ENCODE assay signal across 9 mouse cellular contexts in genomic region chr1:89072143-89072990, GRCm38 (mm10). TPM values are rescaled to one million over a fixed set of nuclear protein-coding genes. Genes with fewer than 3 reads are reported as not detected.
DNase-seq lines count a peak whose midpoint lies in the region; ATAC-seq and TF ChIP-seq lines count a peak whose summit lies in the region.
"Had no signal": no experiment of that assay in that cellular context is flagged by ENCODE, and none has a peak within 500 bp of the region (broad histone marks: within the 10 kb centered on the region; RNA-seq: fewer than 3 reads in every experiment).

No protein-coding gene starts in this region.

- peak; percentile 13 for DNase-seq in liver, adult 2 months (ENCODE audit: extremely low read depth, low read depth, low spot score)
- DNase-seq in liver, postnatal 0 days, result no peak
- peak; percentile 38 to 73 for DNase-seq in kidney, postnatal 25 days
- no peak for DNase-seq in gastrocnemius, postnatal 25 days
- no peak for DNase-seq in urinary bladder, postnatal 10 days (ENCODE audit: low spot score)
- DNase-seq in gastrocnemius, postnatal 14 days, result no peak

- no peak overlapping the region for H3K27ac ChIP-seq in liver, adult 2 months (replicated peaks; ENCODE audit: insufficient read depth, low read depth, low read length)
- no peak overlapping the region for H3K27ac ChIP-seq in liver, postnatal 0 days (ENCODE audit: low read depth)
- peak overlapping the region; percentile 51 for H3K27ac ChIP-seq in forebrain, embryonic 16.5 days (ENCODE audit: low read length)
- peak overlapping the region; percentile 88 for H3K27ac ChIP-seq in neural tube, embryonic 14.5 days (ENCODE audit: low read depth, low read length)

- TF ChIP-seq EP300 in liver, postnatal 0 days (IDR thresholded peaks at IDR 0.05; ENCODE audit: low read depth), result no peak

- ATAC-seq in liver, postnatal 0 days, result no peak
- no peak for ATAC-seq in forebrain, embryonic 16.5 days
- no peak for ATAC-seq in neural tube, embryonic 14.5 days (ENCODE audit: low read depth)

- H3K4me2 ChIP-seq in liver, postnatal 0 days (ENCODE audit: low read depth, low read length), result no peak overlapping the region
- peak overlapping the region; percentile 80 for H3K4me2 ChIP-seq in forebrain, embryonic 16.5 days (ENCODE audit: low read length)
- H3K4me2 ChIP-seq in neural tube, embryonic 14.5 days (ENCODE audit: low read depth, low read length), result peak overlapping the region; percentile 80

- H3K9me3 ChIP-seq in liver, postnatal 0 days (ENCODE audit: low read length), result no peaks in the 10 kb centered on the region
- H3K9me3 ChIP-seq in forebrain, embryonic 16.5 days (ENCODE audit: control insufficient read depth, low read length), result no peaks in the 10 kb centered on the region
- no peaks in the 10 kb centered on the region for H3K9me3 ChIP-seq in neural tube, embryonic 14.5 days (ENCODE audit: control insufficient read depth, low read length)

- intact Hi-C loops in gastrocnemius, postnatal 14 days (cut with DNase I; ENCODE audit: low total_unique reads), result loop anchor here (10.0 kb wide), 1 partner anchor 318 kb away; no protein-coding TSS in a partner anchor

- no peak overlapping the region for H3K4me3 ChIP-seq in liver, adult 2 months (ENCODE audit: insufficient read depth, low read depth, low read length)
- H3K4me3 ChIP-seq in liver, postnatal 0 days (ENCODE audit: low read depth, low read length), result no peak overlapping the region
- peak overlapping the region; percentile 85 for H3K4me3 ChIP-seq in forebrain, embryonic 16.5 days (replicated peaks; ENCODE audit: low read length)
- H3K4me3 ChIP-seq in neural tube, embryonic 14.5 days (ENCODE audit: low read depth, low read length), result peak overlapping the region; percentile 84

- H3K9ac ChIP-seq in liver, adult 2 months (ENCODE audit: low read depth, low read length), result no peak overlapping the region
- H3K9ac ChIP-seq in liver, postnatal 0 days (replicated peaks), result no peak overlapping the region
- H3K9ac ChIP-seq in forebrain, embryonic 16.5 days (replicated peaks; ENCODE audit: low read depth, low read length), result peak overlapping the region; percentile 82
- peak overlapping the region; percentile 91 for H3K9ac ChIP-seq in neural tube, embryonic 14.5 days (replicated peaks; ENCODE audit: low read depth, low read length)

- H3K27me3 ChIP-seq in liver, adult 2 months (ENCODE audit: control insufficient read depth, insufficient read depth, low read length), result no peaks in the 10 kb centered on the region
- H3K27me3 ChIP-seq in liver, postnatal 0 days (ENCODE audit: insufficient read depth, low read length), result peaks cover 13% of the 10 kb centered on the region; the same call in 1 of the 2 replicates
- H3K27me3 ChIP-seq in forebrain, embryonic 16.5 days (replicated peaks; ENCODE audit: control insufficient read depth, insufficient read depth, low read length), result no peaks in the 10 kb centered on the region
- no peaks in the 10 kb centered on the region for H3K27me3 ChIP-seq in neural tube, embryonic 14.5 days (ENCODE audit: control insufficient read depth, insufficient read depth, low read length)

- TF ChIP-seq CTCF in liver, adult 2 months (IDR thresholded peaks at IDR 0.05; ENCODE audit: low read depth, low read length), result no peak
- no peak for TF ChIP-seq CTCF in liver, postnatal 0 days (IDR thresholded peaks at IDR 0.05; ENCODE audit: low read depth)

- no peaks in the 10 kb centered on the region for H3K36me3 ChIP-seq in liver, adult 2 months (ENCODE audit: control insufficient read depth, insufficient read depth, low read length)
- no peaks in the 10 kb centered on the region for H3K36me3 ChIP-seq in liver, postnatal 0 days (replicated peaks; ENCODE audit: insufficient read depth, low read length)
- H3K36me3 ChIP-seq in forebrain, embryonic 16.5 days (ENCODE audit: control insufficient read depth, insufficient read depth), result no peaks in the 10 kb centered on the region
- H3K36me3 ChIP-seq in neural tube, embryonic 14.5 days (ENCODE audit: control insufficient read depth, insufficient read depth, low read length), result no peaks in the 10 kb centered on the region

- H3K4me1 ChIP-seq in liver, adult 2 months (ENCODE audit: control insufficient read depth, insufficient read depth, low read length), result 0 out of 2 replicates have a peak, but pooled peaks cover 1% of the 10 kb centered on the region
- peaks cover 7% of the 10 kb centered on the region for H3K4me1 ChIP-seq in liver, postnatal 0 days (ENCODE audit: insufficient read depth)
- H3K4me1 ChIP-seq in forebrain, embryonic 16.5 days (replicated peaks; ENCODE audit: control insufficient read depth, insufficient read depth, low read length), result peaks cover 36% of the 10 kb centered on the region
- peaks cover 25% of the 10 kb centered on the region for H3K4me1 ChIP-seq in neural tube, embryonic 14.5 days (ENCODE audit: control insufficient read depth, insufficient read depth, low read length)

- no peak for TF ChIP-seq POLR2A in liver, adult 2 months (IDR thresholded peaks at IDR 0.05; ENCODE audit: extremely low read depth, insufficient read depth, low read length)

- WGBS in liver, adult 2 months, result 68% methylated on average over 14 of the region's 14 CpGs
- WGBS in liver, postnatal 0 days (ENCODE audit: insufficient replicate concordance), result 54% methylated on average over 14 of the region's 14 CpGs
- WGBS in forebrain, embryonic 16.5 days, result 3% methylated on average over 14 of the region's 14 CpGs
- WGBS in neural tube, embryonic 14.5 days, result 3% methylated on average over 14 of the region's 14 CpGs

- H3K79me2 ChIP-seq in liver, adult 2 months (ENCODE audit: control insufficient read depth, insufficient read depth, low read length), result no peaks in the 10 kb centered on the region

RNA-seq across cellular contexts. Expression of gene Sh3bp4, which starts 2.2 kb away (rescaled TPM):
- 0.46 and 0.67 TPM in 2 replicates for total RNA-seq in liver, adult 2 months (2014; rRNA removed)
- 0.34 and 0.45 TPM in 2 replicates for polyA plus RNA-seq in liver, adult 2 months (2012; rRNA removed)
- 0.60 and 0.70 TPM in 2 replicates for polyA plus RNA-seq in liver, postnatal 0 days (2015; fragmentation: Nextera tagmentation; extraction: Ambion mirVana)
- 20.6 and 22.2 TPM in 2 replicates for polyA plus RNA-seq in forebrain, embryonic 16.5 days (2015; fragmentation: Nextera tagmentation; extraction: Ambion mirVana)
- 12.4 and 18.5 TPM in 2 replicates for polyA plus RNA-seq in neural tube, embryonic 14.5 days (2014; fragmentation: Nextera tagmentation; extraction: Ambion mirVana)
- total RNA-seq in gastrocnemius, postnatal 25 days (2021), result 1 to 10 TPM; 3.2 to 3.4 TPM
- 1 to 10 TPM; 5.1 to 6.9 TPM for total RNA-seq in gastrocnemius, postnatal 14 days (2021)
- total RNA-seq: MEL had no signal

Comparison
In these comparisons a context has a peak if more than half of its experiments do, and no peak if none do; other contexts are left out.
1. DNase-seq: peak in liver, adult 2 months (single experiment) and kidney, postnatal 25 days (2 of 2); none in liver, postnatal 0 days (single experiment), gastrocnemius, postnatal 25 days (single experiment), urinary bladder, postnatal 10 days (single experiment) and gastrocnemius, postnatal 14 days (single experiment).
2. H3K27ac ChIP-seq: peak in forebrain, embryonic 16.5 days (single experiment) and neural tube, embryonic 14.5 days (single experiment); none in liver, adult 2 months (single experiment) and liver, postnatal 0 days (single experiment).
3. H3K4me3 ChIP-seq: peak in forebrain, embryonic 16.5 days (single experiment) and neural tube, embryonic 14.5 days (single experiment); none in liver, adult 2 months (single experiment) and liver, postnatal 0 days (single experiment).
4. H3K9ac ChIP-seq: peak in forebrain, embryonic 16.5 days (single experiment) and neural tube, embryonic 14.5 days (single experiment); none in liver, adult 2 months (single experiment) and liver, postnatal 0 days (single experiment).